Mouse (Mus musculus) mesoderm, embryonic 11.5 days (tissue): ENCODE results near the gene Ncoa5.

Source experiments
- DNase-seq: peaks from one replicate; pipeline ENCODE4 v3.0.0-alpha.2; 2012; ENCODE audit warnings: low read depth, low spot score

The Ncoa5 gene

DNA sequence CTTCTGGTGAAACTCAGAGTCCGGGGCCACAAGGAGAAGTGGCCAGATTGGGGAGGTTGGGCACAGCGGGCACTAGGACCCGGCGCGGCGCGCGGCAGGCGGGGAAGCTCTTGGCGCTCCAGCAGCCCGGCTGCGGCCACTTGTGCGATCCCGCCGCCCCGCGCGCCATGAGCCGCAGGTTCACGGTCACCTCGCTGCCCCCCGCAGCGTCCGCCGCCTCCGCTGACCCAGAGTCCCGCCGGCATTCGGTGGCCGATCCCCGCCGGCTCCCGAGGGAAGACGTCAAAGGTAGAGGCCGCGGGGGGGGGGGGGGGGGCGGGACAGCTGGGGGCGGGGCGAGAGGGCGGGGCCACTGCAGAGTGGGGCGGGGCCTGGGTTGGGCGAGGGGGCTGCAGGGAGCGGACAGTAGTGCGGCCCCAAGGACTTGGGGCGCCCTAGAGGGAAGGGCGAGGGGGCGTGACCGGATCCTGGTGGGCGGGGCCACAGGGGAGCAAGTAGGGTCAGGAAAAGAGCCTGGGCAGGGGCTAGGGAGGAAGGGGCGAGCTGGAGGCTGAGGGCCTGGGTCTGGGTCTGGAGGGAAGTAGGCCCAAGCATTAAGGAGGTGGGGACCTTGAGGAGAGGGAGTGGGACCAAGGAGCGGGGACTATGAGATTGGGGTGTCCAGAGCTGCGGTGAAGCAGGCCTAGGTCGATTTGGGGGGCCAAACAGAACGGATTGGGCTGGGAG, 73.8 kb downstream of the Ncoa5 start, which contains the start of gene Slc12a5:
TSS of gene Slc12a5 (plus strand) at position 87 of the 726 bp plus-strand sequence.
- peak; percentile 64 for DNase-seq

DNA sequence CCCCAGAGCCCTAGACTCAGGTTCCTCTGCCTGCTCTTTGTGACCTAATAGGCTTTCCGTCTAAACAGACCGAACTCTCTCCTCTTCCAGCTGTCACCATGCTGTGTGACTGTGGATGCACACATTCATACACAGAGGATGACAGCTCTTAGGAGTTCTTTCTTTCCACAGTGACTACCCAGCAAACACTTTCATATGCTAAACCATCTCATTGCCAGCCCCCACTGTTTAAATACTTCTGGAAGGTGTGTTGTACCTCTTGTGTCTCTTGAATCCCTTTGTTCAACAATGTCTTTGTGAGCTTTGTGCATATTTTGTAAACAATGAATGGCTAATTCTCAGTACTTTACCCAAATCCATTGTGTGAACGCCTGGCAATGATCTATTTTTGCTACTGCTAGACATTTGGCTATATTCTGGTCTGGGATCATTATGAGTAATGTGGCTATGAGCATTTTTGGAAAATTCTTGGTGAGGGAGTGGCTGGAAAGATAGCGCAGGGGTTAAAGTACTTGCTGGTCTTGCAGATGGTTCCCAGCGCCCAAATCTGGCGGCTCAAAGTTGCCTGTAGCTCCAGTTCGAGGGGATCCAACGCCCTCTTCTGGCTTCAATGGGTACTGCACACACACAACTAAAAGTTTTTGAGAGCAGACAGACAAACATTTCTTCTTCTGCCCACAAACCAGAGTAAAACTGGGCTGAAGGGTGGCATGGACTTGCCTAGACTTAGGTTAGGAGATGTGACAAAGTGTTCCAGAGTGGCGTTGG, 76.9 kb downstream of the Ncoa5 start:
- DNase-seq, result no peak

DNA sequence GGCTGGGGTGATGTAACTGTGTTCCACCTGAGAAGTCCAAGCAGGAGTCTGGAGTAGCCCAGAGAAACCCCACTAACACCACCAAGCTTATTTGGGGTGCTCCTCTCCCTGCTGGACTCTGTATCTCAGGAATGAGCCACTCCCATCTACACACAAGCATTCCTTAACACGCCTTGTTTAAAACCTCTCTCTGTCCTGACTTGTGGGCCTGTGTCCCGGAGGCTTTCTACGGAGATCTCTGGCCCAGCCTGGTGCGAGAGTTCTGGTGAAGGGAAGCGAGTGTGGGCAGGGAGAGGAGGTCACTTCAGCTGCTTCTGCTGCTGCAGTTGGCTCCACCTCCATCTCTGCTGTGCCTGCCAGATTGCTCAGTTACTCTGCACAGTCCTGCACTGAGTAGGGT, 78.5 kb downstream of the Ncoa5 start:
- DNase-seq, result no peak

DNA sequence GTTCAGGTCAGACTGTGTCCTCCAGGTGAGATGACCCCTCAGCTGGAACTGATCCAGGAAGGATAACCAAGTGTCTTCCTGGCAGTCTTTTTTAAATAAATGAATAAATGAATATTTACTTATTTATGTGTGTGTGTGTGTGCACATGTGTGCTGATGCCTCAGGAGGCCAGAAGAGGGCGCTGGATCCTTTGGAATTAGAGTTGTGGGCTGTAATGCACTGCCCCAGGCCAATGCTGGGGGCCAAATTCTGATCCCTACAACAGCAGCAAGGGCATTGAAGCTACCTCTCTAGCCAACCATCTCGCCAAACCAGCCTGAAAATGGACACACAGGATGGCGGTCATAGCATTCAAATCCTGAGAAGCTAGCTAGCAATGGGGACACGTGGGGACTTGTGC, 78.9 kb downstream of the Ncoa5 start:
- no peak for DNase-seq

DNA sequence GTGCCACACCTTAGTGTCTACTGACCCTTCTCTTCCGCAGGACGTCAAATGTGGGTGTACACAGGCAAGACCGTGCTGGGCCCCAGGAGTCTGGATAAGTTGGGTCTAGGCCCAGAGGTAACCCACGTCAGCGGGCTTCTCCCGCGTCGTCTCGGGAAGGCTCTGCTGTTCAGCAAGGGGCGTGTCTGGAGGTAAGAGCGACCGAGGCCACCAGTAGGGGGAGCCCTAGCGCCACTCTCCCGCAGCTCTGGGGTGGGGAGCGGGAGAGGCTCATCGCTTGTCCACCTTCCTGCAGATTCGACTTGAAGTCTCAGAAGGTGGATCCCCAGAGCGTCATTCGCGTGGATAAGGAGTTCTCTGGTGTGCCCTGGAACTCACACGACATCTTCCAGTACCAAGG, 81.4 kb downstream of the Ncoa5 start:
- DNase-seq, result peak; percentile 90

DNA sequence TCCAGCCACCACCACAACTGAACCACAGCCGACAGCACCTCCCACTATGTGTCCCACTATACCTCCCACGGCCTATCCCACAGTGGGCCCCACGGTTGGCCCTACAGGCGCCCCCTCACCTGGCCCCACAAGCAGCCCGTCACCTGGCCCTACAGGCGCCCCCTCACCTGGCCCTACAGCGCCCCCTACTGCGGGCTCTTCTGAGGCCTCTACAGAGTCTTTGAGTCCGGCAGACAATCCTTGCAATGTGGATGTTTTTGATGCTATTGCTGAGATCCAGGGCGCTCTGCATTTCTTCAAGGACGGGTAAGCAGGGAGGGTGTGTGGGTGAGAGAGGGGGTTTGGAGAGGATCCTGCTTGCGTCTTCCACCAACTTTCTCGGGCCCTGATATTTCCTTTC, 82.2 kb downstream of the Ncoa5 start:
- DNase-seq, result no peak

DNA sequence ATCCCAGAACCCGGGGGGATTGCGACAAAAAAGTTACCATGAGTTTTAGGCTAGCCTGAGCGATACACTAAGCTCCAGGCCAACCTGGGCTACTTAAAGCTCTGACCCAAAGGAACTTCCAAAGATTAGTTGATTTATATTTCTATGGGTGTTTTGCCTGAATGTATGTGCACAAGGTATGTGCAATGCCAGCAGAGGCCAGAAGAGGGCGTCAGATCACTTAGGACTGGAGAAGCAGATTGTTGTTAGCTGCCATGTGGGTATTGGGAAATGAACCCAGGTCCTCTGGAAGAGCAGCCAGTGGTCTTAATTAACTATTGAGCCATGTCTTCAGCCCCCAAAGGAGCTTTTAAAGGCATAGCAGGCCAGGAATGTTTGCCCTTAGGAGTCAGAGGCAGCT, 82.9 kb downstream of the Ncoa5 start:
- DNase-seq, result no peak

DNA sequence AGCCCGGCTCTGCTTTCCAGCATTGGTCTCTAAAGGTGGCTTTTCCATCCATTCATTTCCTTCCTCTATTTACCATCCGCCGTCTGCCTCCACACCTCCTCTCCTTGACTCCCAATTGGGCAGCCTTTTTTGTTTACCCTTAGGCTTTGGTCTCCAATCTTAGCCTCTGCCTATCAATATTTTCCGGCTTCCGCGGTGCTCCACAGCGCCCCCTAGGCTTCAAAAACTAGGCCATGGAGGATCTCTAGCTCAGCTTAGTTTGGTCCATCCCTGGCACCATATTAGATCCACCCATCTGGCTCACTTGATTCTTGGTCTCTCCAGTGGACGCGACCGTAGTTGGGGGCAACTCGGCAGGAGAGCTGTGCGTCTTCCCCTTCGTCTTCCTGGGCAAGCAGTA, 84.2 kb downstream of the Ncoa5 start:
- DNase-seq, result no peak
